Mouse (Mus musculus) adrenal gland, adult 18-20 months (tissue): ENCODE measurements at regions not wholly inside any gene's neighbourhood (a gene's known extent, or its start where the extent isn't known, plus 50 kb on each side); places are given as distances from the start of the nearest gene placed in this dataset.
"Not testable (repeated sequence)": the region's sequence is repeated elsewhere in the genome, so short reads cannot be mapped to it uniquely, and the experiment has no call there.

Source experiments
- DNase-seq, 2 experiments: peaks; one replicate each; pipeline ENCODE4 v3.0.0; 2021 to 2022; ENCODE audit warnings: low spot score in 2 of 2

GRCm38 (mm10) chr17:59179018-59179417 lies 165.8 kb upstream of the Nudt12 start:
- no peak for DNase-seq

GRCm38 (mm10) chr17:59156345-59156744 lies 143.2 kb upstream of the Nudt12 start:
- DNase-seq, result no peak

- DNase-seq, result no peak
These were observed 130.6 kb upstream of the Nudt12 start for GRCm38 (mm10) chr17:59143760-59144157.

GRCm38 (mm10) chr17:59142995-59143759 lies 130.0 kb upstream of the Nudt12 start:
- DNase-seq, result no peak

GRCm38 (mm10) chr17:59138791-59139190 lies 125.6 kb upstream of the Nudt12 start:
- no peak for DNase-seq

- peak; percentile 60 for DNase-seq
These were observed 86.2 kb upstream of the Nudt12 start for GRCm38 (mm10) chr17:59099376-59099775.

GRCm38 (mm10) chr17:59076846-59077245 lies 63.7 kb upstream of the Nudt12 start:
- DNase-seq, result not testable (repeated sequence)

GRCm38 (mm10) chr17:59076361-59076760 lies 63.2 kb upstream of the Nudt12 start:
- DNase-seq, result not testable (repeated sequence)
